Comparison of ENCODE assay signal across 8 mouse cellular contexts in genomic region chr19:12011560-12012556, GRCm38 (mm10). TPM values are rescaled to one million over a fixed set of nuclear protein-coding genes. Genes with fewer than 3 reads are reported as not detected.
DNase-seq lines count a peak whose midpoint lies in the region; ATAC-seq lines count a peak whose summit lies in the region.

No protein-coding gene starts in this region.

- 0 out of 2 replicates have a peak, but pooled peaks cover 2% of the 10 kb centered on the region for H3K4me1 ChIP-seq in intestine, embryonic 14.5 days (replicated peaks; ENCODE audit: control insufficient read depth, insufficient read depth, low read length)

- no peaks in the 10 kb centered on the region for H3K36me3 ChIP-seq in intestine, embryonic 14.5 days (ENCODE audit: control insufficient read depth, insufficient read depth, low read length)

- DNase-seq in adrenal gland, adult 2 months, result peak; percentile 93
- DNase-seq in embryo, embryonic 11 days, result peak; percentile 91
- peak; percentile 80 for DNase-seq in gastrocnemius, postnatal 25 days
- peak; percentile 100 for DNase-seq in intestine, embryonic 14.5 days (ENCODE audit: low spot score)
- peak; percentile 89 to 91 for DNase-seq in left cerebral cortex, postnatal 10 days (ENCODE audit: extremely low spot score in 1 of 2, low spot score in 2 of 2)
- DNase-seq in right cerebral cortex, postnatal 10 days (ENCODE audit: low spot score in 2 of 2), result peak; percentile 92 to 93
- DNase-seq in urinary bladder, postnatal 14 days (ENCODE audit: low spot score), result peak; percentile 91

- H3K9me3 ChIP-seq in intestine, embryonic 14.5 days (ENCODE audit: control insufficient read depth, low read length), result no peaks in the 10 kb centered on the region

- peak overlapping the region; percentile 65 for H3K4me2 ChIP-seq in intestine, embryonic 14.5 days (ENCODE audit: low read length)

- no peaks in the 10 kb centered on the region for H3K27me3 ChIP-seq in intestine, embryonic 14.5 days (replicated peaks; ENCODE audit: control insufficient read depth, insufficient read depth, low read length)

- peak overlapping the region; percentile 80 for H3K4me3 ChIP-seq in intestine, embryonic 14.5 days (ENCODE audit: low read depth, low read length)

- WGBS in intestine, embryonic 14.5 days, result under 1% methylated on average over 49 of the region's 49 CpGs

- H3K27ac ChIP-seq in intestine, embryonic 14.5 days (ENCODE audit: low read depth), result peak overlapping the region; percentile 94

- peak overlapping the region; percentile 81 for H3K9ac ChIP-seq in intestine, embryonic 14.5 days (ENCODE audit: low read length)

- intact Hi-C loops in left cerebral cortex, postnatal 10 days (cut with DNase I), result loop anchor here (5.0 to 10.0 kb wide), 4 partner anchors 413 to 785 kb away; partner anchors contain the start of genes Dtx4, Gm4952, Lpxn and Pfpl

- peak; percentile 86 for ATAC-seq in intestine, embryonic 14.5 days (replicated peaks; ENCODE audit: low FRiP score, low TSS enrichment, low read depth)
- ATAC-seq in megakaryocyte progenitor cell, adult 5-6 weeks (replicated peaks; ENCODE audit: poor library complexity), result peak; percentile 42

RNA-seq across cellular contexts. Expression of gene Olfr1423, which starts 29.3 kb away (rescaled TPM):
- not detected for total RNA-seq in adrenal gland, adult 2 months (2021)
- not detected in 2 replicates for polyA plus RNA-seq in adrenal gland, adult 2 months (2012; rRNA removed)
- total RNA-seq in gastrocnemius, postnatal 25 days (2021), result not detected
- not detected in 2 replicates for polyA plus RNA-seq in intestine, embryonic 14.5 days (2014; fragmentation: Nextera tagmentation; extraction: Ambion mirVana)
- not detected for total RNA-seq in left cerebral cortex, postnatal 10 days (2021)
- total RNA-seq in megakaryocyte progenitor cell, adult 5-6 weeks (2015), result 0.07 TPM in 1 of 2 replicates, not detected in the other
- total RNA-seq in megakaryocyte progenitor cell, adult 5-6 weeks (2017), result not detected in 2 replicates

RNA-seq across cellular contexts. Expression of gene Osbp, which starts 46.1 kb away (rescaled TPM):
- total RNA-seq in adrenal gland, adult 2 months (2021), result 10 to 100 TPM; 80.8 to 86.7 TPM
- polyA plus RNA-seq in adrenal gland, adult 2 months (2012; rRNA removed), result 9.6 and 14.0 TPM in 2 replicates
- 10 to 100 TPM; 56.9 to 63.4 TPM for total RNA-seq in gastrocnemius, postnatal 25 days (2021)
- polyA plus RNA-seq in intestine, embryonic 14.5 days (2014; fragmentation: Nextera tagmentation; extraction: Ambion mirVana), result 8.8 and 9.0 TPM in 2 replicates
- total RNA-seq in left cerebral cortex, postnatal 10 days (2021), result 10 to 100 TPM; 58.7 to 59.4 TPM
- 35.3 and 40.5 TPM in 2 replicates for total RNA-seq in megakaryocyte progenitor cell, adult 5-6 weeks (2015)
- total RNA-seq in megakaryocyte progenitor cell, adult 5-6 weeks (2017), result 42.1 and 50.8 TPM in 2 replicates

RNA-seq across cellular contexts. Expression of gene Olfr1424, which starts 50.6 kb away (rescaled TPM):
- total RNA-seq in adrenal gland, adult 2 months (2021), result not detected
- not detected in 2 replicates for polyA plus RNA-seq in adrenal gland, adult 2 months (2012; rRNA removed)
- total RNA-seq in gastrocnemius, postnatal 25 days (2021), result not detected
- polyA plus RNA-seq in intestine, embryonic 14.5 days (2014; fragmentation: Nextera tagmentation; extraction: Ambion mirVana), result 0.12 TPM in 1 of 2 replicates, not detected in the other
- not detected for total RNA-seq in left cerebral cortex, postnatal 10 days (2021)
- not detected in 2 replicates for total RNA-seq in megakaryocyte progenitor cell, adult 5-6 weeks (2015)
- total RNA-seq in megakaryocyte progenitor cell, adult 5-6 weeks (2017), result not detected in 2 replicates

Comparison
In these comparisons a context has a peak if more than half of its experiments do, and no peak if none do; other contexts are left out.
1. Peak in every context shown above with its lines: DNase-seq, ATAC-seq, H3K4me3 ChIP-seq and H3K27ac ChIP-seq.